Comparison of ENCODE assay signal across 10 mouse cellular contexts in genomic region chr12:85973526-85973925, GRCm38 (mm10).
DNase-seq lines count a peak whose midpoint lies in the region; ATAC-seq lines count a peak whose summit lies in the region.
"Had no signal": no experiment of that assay in that cellular context is flagged by ENCODE, and none has a peak within 500 bp of the region (broad histone marks: within the 10 kb centered on the region; RNA-seq: fewer than 3 reads in every experiment).

No protein-coding gene starts in this region.

- H3K4me1 ChIP-seq in heart, embryonic 13.5 days = peaks cover 29% of the 10 kb centered on the region
- H3K4me1 ChIP-seq in midbrain, embryonic 16.5 days (ENCODE audit: control insufficient read depth, insufficient read depth, low read length) = no peaks in the 10 kb centered on the region

- no peak for ATAC-seq in heart, embryonic 13.5 days (ENCODE audit: extremely low read depth, insufficient number of reproducible peaks, low FRiP score, low TSS enrichment)
- peak; percentile 74 for ATAC-seq in CD4-positive, CD25-positive, alpha-beta regulatory T cell, adult 4 months
- peak; percentile 66 for ATAC-seq in megakaryocyte progenitor cell, adult 5-6 weeks (replicated peaks; ENCODE audit: poor library complexity)
- ATAC-seq in midbrain, embryonic 16.5 days = no peak

- no peak overlapping the region for H3K4me2 ChIP-seq in heart, embryonic 13.5 days
- H3K4me2 ChIP-seq in midbrain, embryonic 16.5 days (ENCODE audit: low read length) = no peak overlapping the region
- H3K4me2 ChIP-seq: hindbrain, embryonic 13.5 days had no signal

- H3K27ac ChIP-seq in heart, embryonic 13.5 days (replicated peaks) = 0 out of 2 replicates have a peak overlapping the region, but pooled peaks have one; percentile 16
- no peak overlapping the region for H3K27ac ChIP-seq in midbrain, embryonic 16.5 days (ENCODE audit: low read length)
- H3K27ac ChIP-seq: hindbrain, embryonic 13.5 days had no signal

- H3K36me3 ChIP-seq in heart, embryonic 13.5 days = 0 out of 2 replicates have a peak, but pooled peaks cover 1% of the 10 kb centered on the region
- no peaks in the 10 kb centered on the region for H3K36me3 ChIP-seq in midbrain, embryonic 16.5 days (ENCODE audit: control insufficient read depth, insufficient read depth, low read length)
- H3K36me3 ChIP-seq: hindbrain, embryonic 13.5 days had no signal

- WGBS in heart, embryonic 13.5 days = 43% methylated on average over 4 of the region's 4 CpGs
- WGBS in midbrain, embryonic 16.5 days = 77% methylated on average over 4 of the region's 4 CpGs

- H3K9ac ChIP-seq in heart, embryonic 13.5 days = no peak overlapping the region
- H3K9ac ChIP-seq in midbrain, embryonic 16.5 days (ENCODE audit: low read depth, low read length) = no peak overlapping the region
- H3K9ac ChIP-seq: hindbrain, embryonic 13.5 days had no signal

- H3K27me3 ChIP-seq in heart, embryonic 13.5 days (replicated peaks) = no peaks in the 10 kb centered on the region
- no peaks in the 10 kb centered on the region for H3K27me3 ChIP-seq in midbrain, embryonic 16.5 days (ENCODE audit: control insufficient read depth, insufficient read depth, low read depth, low read length)
- H3K27me3 ChIP-seq: hindbrain, embryonic 13.5 days had no signal

- no peak overlapping the region for H3K4me3 ChIP-seq in heart, embryonic 13.5 days
- no peak overlapping the region for H3K4me3 ChIP-seq in midbrain, embryonic 16.5 days (ENCODE audit: low read depth, low read length)
- H3K4me3 ChIP-seq: hindbrain, embryonic 13.5 days had no signal

- intact Hi-C loops in heart, postnatal 25 days (cut with DNase I) = no loop called here

- no peak for DNase-seq in heart, postnatal 25 days (ENCODE audit: low spot score)
- DNase-seq in induced T-regulatory cell, adult 2 months (ENCODE audit: low read depth) = peak; percentile 80
- no peak for DNase-seq in cerebellum, postnatal 14 days
- no peak for DNase-seq in adrenal gland, postnatal 4 days (ENCODE audit: low spot score in 2 of 2)

- no peaks in the 10 kb centered on the region for H3K9me3 ChIP-seq in heart, embryonic 13.5 days
- no peaks in the 10 kb centered on the region for H3K9me3 ChIP-seq in midbrain, embryonic 16.5 days (replicated peaks; ENCODE audit: control insufficient read depth, low read length, poor library complexity, severe bottlenecking)
- H3K9me3 ChIP-seq: G1E; hindbrain, embryonic 13.5 days had no signal

Comparison
In these comparisons a context has a peak if more than half of its experiments do, and no peak if none do; other contexts are left out.
1. ATAC-seq: peak in CD4-positive, CD25-positive, alpha-beta regulatory T cell, adult 4 months (single experiment) and megakaryocyte progenitor cell, adult 5-6 weeks (single experiment); none in heart, embryonic 13.5 days (single experiment) and midbrain, embryonic 16.5 days (single experiment).